Mouse (Mus musculus) ES-Bruce4 (cell line): ENCODE data around the gene Pnpla2.

ENCODE experiments used
- CTCF ChIP-seq: IDR thresholded peaks from one replicate; pipeline ENCODE4 v1.8.1; 2011; ENCODE audit warnings: low read depth, low read length
- EP300 ChIP-seq: IDR thresholded peaks from 2 replicates; pipeline ENCODE4 v1.6.1; 2011; ENCODE audit warnings: low read depth, low read length; ENCODE audit not compliant: insufficient read depth
- POLR2A ChIP-seq: IDR thresholded peaks from one replicate; pipeline ENCODE4 v1.8.1; 2011; ENCODE audit warnings: low read length; ENCODE audit not compliant: insufficient read depth

DNA sequence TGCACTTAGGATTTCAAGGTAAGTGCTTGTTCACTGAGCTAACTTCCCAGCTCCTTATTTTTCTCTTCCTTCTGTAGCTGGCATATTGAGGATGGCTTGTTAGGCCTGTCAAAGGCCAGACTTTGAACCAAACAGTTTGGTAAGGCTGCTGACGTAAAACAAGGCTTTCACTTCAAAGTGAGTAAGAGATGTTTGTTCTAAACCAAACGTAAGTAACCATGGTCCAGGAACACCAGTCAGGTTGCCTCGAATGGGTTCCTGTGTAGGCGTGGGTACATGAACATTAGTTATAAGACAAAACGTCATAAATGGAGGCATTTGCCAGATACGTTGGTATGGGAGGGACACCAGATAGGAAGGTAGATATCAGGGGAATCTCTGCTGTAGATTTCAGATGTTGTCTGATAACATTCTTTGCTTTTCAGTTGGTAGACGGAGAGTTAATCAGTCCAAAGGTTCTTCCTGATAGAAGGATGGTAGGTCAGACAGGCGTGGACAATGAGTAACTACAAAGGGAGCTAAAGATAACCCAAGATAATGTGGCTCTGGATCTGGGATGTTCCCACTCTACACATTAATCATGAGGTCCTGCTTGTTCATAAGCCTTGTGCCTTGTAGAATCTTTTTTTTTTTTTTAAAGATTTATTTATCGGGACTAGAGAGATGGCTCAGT, 34.8 kb upstream of the Pnpla2 start:
- TF ChIP-seq CTCF: no peak
- no peak for TF ChIP-seq POLR2A
- TF ChIP-seq EP300: no peak
